Mouse (Mus musculus): ENCODE results near the gene H13. TPM values are rescaled to one million over a fixed set of nuclear protein-coding genes. Genes with fewer than 3 reads are reported as not detected.

H13 gene
- total RNA-seq, 2 experiments from 2014 or later = 73.4 to 79.2 TPM

- DNase-seq (ENCODE audit: low spot score in 2 of 2) = no peak
Observed at GRCm38 (mm10) chr2:152729013-152729635, 59.9 kb downstream of the H13 start.

- no peak for DNase-seq (ENCODE audit: low spot score in 2 of 2)
Observed at GRCm38 (mm10) chr2:152729636-152730020, 60.4 kb downstream of the H13 start.

- no peak for DNase-seq (ENCODE audit: low spot score in 2 of 2)
Observed at GRCm38 (mm10) chr2:152733201-152733600, 63.9 kb downstream of the H13 start.

GRCm38 (mm10) chr2:152734501-152734900, 65.2 kb downstream of the H13 start:
- DNase-seq (ENCODE audit: low spot score in 2 of 2) = no peak

GRCm38 (mm10) chr2:152734984-152735383, 65.7 kb downstream of the H13 start:
- DNase-seq (ENCODE audit: low spot score in 2 of 2) = peak; percentile 92 to 94

- peak; percentile 38 to 44 for DNase-seq (ENCODE audit: low spot score in 2 of 2)
Observed at GRCm38 (mm10) chr2:152736090-152736601, 66.9 kb downstream of the H13 start, which contains the start of gene Id1. Id1 (plus strand) TSS chr2:152736251.

- DNase-seq (ENCODE audit: low spot score in 2 of 2) = peak in 1 of 2 experiments; percentile 40
Observed at GRCm38 (mm10) chr2:152736748-152737147, 67.5 kb downstream of the H13 start.

- no peak for DNase-seq (ENCODE audit: low spot score in 2 of 2)
Observed at GRCm38 (mm10) chr2:152737306-152738221, 68.3 kb downstream of the H13 start.

GRCm38 (mm10) chr2:152738341-152738740, 69.1 kb downstream of the H13 start:
- no peak for DNase-seq (ENCODE audit: low spot score in 2 of 2)

- peak; percentile 20 for DNase-seq (ENCODE audit: low spot score in 2 of 2)
Observed at GRCm38 (mm10) chr2:152739031-152739841, 70.0 kb downstream of the H13 start.

- DNase-seq (ENCODE audit: low spot score in 2 of 2) = no peak
Observed at GRCm38 (mm10) chr2:152739842-152740260, 70.6 kb downstream of the H13 start.

GRCm38 (mm10) chr2:152740490-152740889, 71.2 kb downstream of the H13 start:
- no peak for DNase-seq (ENCODE audit: low spot score in 2 of 2)

- no peak for DNase-seq (ENCODE audit: low spot score in 2 of 2)
Observed at GRCm38 (mm10) chr2:152741153-152742041, 72.1 kb downstream of the H13 start.

GRCm38 (mm10) chr2:152742435-152742834, 73.2 kb downstream of the H13 start:
- DNase-seq (ENCODE audit: low spot score in 2 of 2) = no peak

- DNase-seq (ENCODE audit: low spot score in 2 of 2) = no peak
Observed at GRCm38 (mm10) chr2:152753944-152754711, 84.9 kb downstream of the H13 start, which contains the start of gene Cox4i2. Cox4i2 (plus strand) TSS chr2:152754173.

GRCm38 (mm10) chr2:152756474-152757393, 87.5 kb downstream of the H13 start:
- DNase-seq (ENCODE audit: low spot score in 2 of 2) = no peak

GRCm38 (mm10) chr2:152757478-152757877, 88.2 kb downstream of the H13 start:
- no peak for DNase-seq (ENCODE audit: low spot score in 2 of 2)
